ENCODE assay signal across 19 mouse cellular contexts in genomic region chr11:95293017-95293624, GRCm38 (mm10). TPM values are rescaled to one million over a fixed set of nuclear protein-coding genes. Genes with fewer than 3 reads are reported as not detected.
DNase-seq lines count a peak whose midpoint lies in the region; ATAC-seq and TF ChIP-seq lines count a peak whose summit lies in the region.
"Had no signal": no experiment of that assay in that cellular context is flagged by ENCODE, and none has a peak within 500 bp of the region (broad histone marks: within the 10 kb centered on the region; RNA-seq: fewer than 3 reads in every experiment).

No protein-coding gene starts in this region.

- no peaks in the 10 kb centered on the region for H3K9me3 ChIP-seq in lung, embryonic 16.5 days (ENCODE audit: control insufficient read depth, low read length)
- H3K9me3 ChIP-seq in MEL (replicated peaks; ENCODE audit: insufficient read depth, low read length), result no peaks in the 10 kb centered on the region
- H3K9me3 ChIP-seq: embryonic facial prominence, embryonic 13.5 days; limb, embryonic 15.5 days had no signal

- H3K27me3 ChIP-seq in lung, embryonic 16.5 days (ENCODE audit: control insufficient read depth, insufficient read depth, low read depth, low read length), result no peaks in the 10 kb centered on the region
- H3K27me3 ChIP-seq in MEL (ENCODE audit: control insufficient read depth in 1 of 2, insufficient read depth in 2 of 2, low read length in 2 of 2), result no peaks in the 10 kb centered on the region
- H3K27me3 ChIP-seq: embryonic facial prominence, embryonic 13.5 days; limb, embryonic 15.5 days had no signal

- peaks cover 43% of the 10 kb centered on the region for H3K36me3 ChIP-seq in lung, embryonic 16.5 days (ENCODE audit: control insufficient read depth, insufficient read depth, low read length)
- H3K36me3 ChIP-seq in MEL (ENCODE audit: control insufficient read depth in 1 of 2, insufficient read depth in 2 of 2, low read length in 2 of 2), result peaks cover 11 to 62% of the 10 kb centered on the region in 2 experiments

- TF ChIP-seq CTCF in MEL (IDR thresholded peaks at IDR 0.05 in 2 of 3, conservative IDR thresholded peaks at IDR 0.05 in 1 of 3; ENCODE audit: control insufficient read depth in 1 of 3, insufficient read depth in 1 of 3, low read depth in 2 of 3, low read length in 3 of 3, poor library complexity in 1 of 3, severe bottlenecking in 1 of 3), result no peak
- TF ChIP-seq CTCF in layer of hippocampus, adult 2 months (conservative IDR thresholded peaks at IDR 0.05), result no peak

- no peak for ATAC-seq in lung, embryonic 16.5 days (ENCODE audit: low read depth)
- peak; percentile 81 to 85 for ATAC-seq in hematopoietic stem cell, adult 5-6 weeks (replicated peaks in 1 of 2; ENCODE audit: insufficient read depth in 1 of 2, low FRiP score in 2 of 2, low TSS enrichment in 1 of 2, low read depth in 1 of 2, poor library complexity in 2 of 2, severe bottlenecking in 2 of 2)
- ATAC-seq in neutrophil, adult 5-6 weeks (ENCODE audit: extremely low read depth, insufficient number of reproducible peaks, low FRiP score, poor library complexity, severe bottlenecking), result peak; percentile 77
- ATAC-seq: hindbrain, postnatal 0 days had no signal

- TF ChIP-seq POLR2A in MEL (IDR thresholded peaks at IDR 0.05; ENCODE audit: control insufficient read depth in 1 of 2, insufficient read depth in 1 of 2, low read depth in 1 of 2, low read length in 2 of 2, poor library complexity in 1 of 2), result no peak

- TF ChIP-seq RAD21 in MEL (IDR thresholded peaks at IDR 0.05; ENCODE audit: low read depth, low read length), result no peak

- H3K4me3 ChIP-seq in lung, embryonic 16.5 days (ENCODE audit: low read length), result no peak overlapping the region
- no peak overlapping the region for H3K4me3 ChIP-seq in MEL (ENCODE audit: control insufficient read depth in 1 of 2, insufficient read depth in 1 of 2, low read depth in 2 of 2, low read length in 2 of 2)
- H3K4me3 ChIP-seq in layer of hippocampus, adult 2 months, result no peak overlapping the region
- H3K4me3 ChIP-seq: embryonic facial prominence, embryonic 13.5 days; limb, embryonic 15.5 days had no signal

- H3K9ac ChIP-seq in lung, embryonic 16.5 days (ENCODE audit: low read length), result no peak overlapping the region
- no peak overlapping the region for H3K9ac ChIP-seq in MEL (ENCODE audit: control insufficient read depth, low read depth, low read length, poor library complexity, severe bottlenecking)
- H3K9ac ChIP-seq: embryonic facial prominence, embryonic 13.5 days; limb, embryonic 15.5 days had no signal

- 69% methylated on average over 8 of the region's 8 CpGs for WGBS in lung, embryonic 16.5 days

- no peak for DNase-seq in lung, postnatal 10 days
- peak; percentile 67 for DNase-seq in MEL (ENCODE audit: low read depth, low spot score)
- DNase-seq in urinary bladder, postnatal 36 days (ENCODE audit: low spot score in 2 of 2), result no peak
- no peak for DNase-seq in layer of hippocampus, adult 2 months (ENCODE audit: low spot score in 2 of 2)
- no peak for DNase-seq in cerebellum, adult 11-12 months
- DNase-seq: adrenal gland, adult 2 months; cerebellum, postnatal 14 days; thymus, postnatal 36 days had no signal

- no peak for TF ChIP-seq EP300 in MEL (IDR thresholded peaks at IDR 0.05; ENCODE audit: low read depth in 1 of 2, low read length in 2 of 2)

- H3K79me2 ChIP-seq in MEL (ENCODE audit: control insufficient read depth, insufficient read depth, low read length, poor library complexity), result no peaks in the 10 kb centered on the region

- H3K4me2 ChIP-seq in lung, embryonic 16.5 days (ENCODE audit: low read depth, low read length), result no peak overlapping the region
- H3K4me2 ChIP-seq: embryonic facial prominence, embryonic 13.5 days; limb, embryonic 15.5 days; midbrain, embryonic 11.5 days had no signal

- 0 out of 2 replicates have a peak overlapping the region, but pooled peaks have one; percentile 9 for H3K27ac ChIP-seq in lung, embryonic 16.5 days (ENCODE audit: low read length)
- H3K27ac ChIP-seq in MEL (ENCODE audit: control insufficient read depth, low read depth, low read length), result peak overlapping the region; percentile 7; the same call in 1 of the 2 replicates
- H3K27ac ChIP-seq in layer of hippocampus, adult 2 months, result no peak overlapping the region
- H3K27ac ChIP-seq: embryonic facial prominence, embryonic 13.5 days; hindbrain, postnatal 0 days; limb, embryonic 15.5 days had no signal

- no peaks in the 10 kb centered on the region for H3K4me1 ChIP-seq in lung, embryonic 16.5 days (replicated peaks; ENCODE audit: control insufficient read depth, insufficient read depth, low read length)
- H3K4me1 ChIP-seq in MEL (ENCODE audit: control insufficient read depth in 1 of 2, insufficient read depth in 2 of 2, low read length in 2 of 2), result peaks cover 0 to 2% of the 10 kb centered on the region in 2 experiments; a peak in 2 of 4 replicates
- H3K4me1 ChIP-seq: embryonic facial prominence, embryonic 13.5 days; limb, embryonic 15.5 days had no signal

TF ChIP-seq in MEL, 35 proteins besides CTCF, POLR2A, EP300 and RAD21:
- TF ChIP-seq SIN3A (IDR thresholded peaks at IDR 0.05; ENCODE audit: low read length), result peak; percentile 54; the same call in 1 of the 2 replicates
- TF ChIP-seq MAX (IDR thresholded peaks at IDR 0.05; ENCODE audit: low read length), result peak; percentile 83
- TF ChIP-seq USF2 (IDR thresholded peaks at IDR 0.05; ENCODE audit: borderline replicate concordance in 1 of 2, insufficient read depth in 1 of 2, low read depth in 1 of 2, low read length in 2 of 2), result no peak
- TF ChIP-seq CHD1 (IDR thresholded peaks at IDR 0.05; ENCODE audit: low read depth, low read length), result no peak
- TF ChIP-seq JUND (IDR thresholded peaks at IDR 0.05; ENCODE audit: low read depth, low read length), result no peak
- TF ChIP-seq MAFK (IDR thresholded peaks at IDR 0.05; ENCODE audit: borderline replicate concordance, low read depth, low read length), result no peak
- TF ChIP-seq BHLHE40 (IDR thresholded peaks at IDR 0.05; ENCODE audit: borderline replicate concordance, low read depth, low read length), result no peak
- TF ChIP-seq RCOR1 (IDR thresholded peaks at IDR 0.05; ENCODE audit: low read depth, low read length), result no peak
- TF ChIP-seq GABPA (IDR thresholded peaks at IDR 0.05; ENCODE audit: low read depth, low read length), result no peak
- no peak for TF ChIP-seq MEF2A (IDR thresholded peaks at IDR 0.05; ENCODE audit: extremely low read depth, insufficient replicate concordance, low read depth, low read length, poor library complexity, severe bottlenecking)
- no peak for TF ChIP-seq ZNF384 (IDR thresholded peaks at IDR 0.05; ENCODE audit: low read depth, low read length)
- TF ChIP-seq KAT2A (conservative IDR thresholded peaks at IDR 0.05; ENCODE audit: low read depth, low read length), result no peak
- TF ChIP-seq TCF12 (IDR thresholded peaks at IDR 0.05; ENCODE audit: low read depth, low read length), result no peak
- TF ChIP-seq MXI1 (IDR thresholded peaks at IDR 0.05; ENCODE audit: low read depth, low read length), result peak; percentile 87
- no peak for TF ChIP-seq E2F4 (IDR thresholded peaks at IDR 0.05; ENCODE audit: borderline replicate concordance, low read depth, low read length)
- TF ChIP-seq MYC (IDR thresholded peaks at IDR 0.05; ENCODE audit: low read depth, low read length), result peak; percentile 92
- TF ChIP-seq MYB (IDR thresholded peaks at IDR 0.05; ENCODE audit: low read depth, low read length), result no peak
- no peak for TF ChIP-seq MAZ (IDR thresholded peaks at IDR 0.05; ENCODE audit: low read depth, low read length)
- no peak for TF ChIP-seq ZC3H11A (IDR thresholded peaks at IDR 0.05; ENCODE audit: low read depth, low read length)

RNA-seq across cellular contexts. Expression of gene Kat7, which starts 16.9 kb away (rescaled TPM):
- polyA plus RNA-seq in lung, embryonic 16.5 days (2015; fragmentation: Nextera tagmentation; extraction: Ambion mirVana), result 75.3 and 80.2 TPM in 2 replicates
- 81.4 and 83.1 TPM in 2 replicates for total RNA-seq in MEL (2012; rRNA removed)
- polyA plus RNA-seq in MEL (2012; ENCODE audit: insufficient read depth in 1 of 2, insufficient read length in 2 of 2, low read depth in 1 of 2, low replicate concordance in 2 of 2, missing spikeins in 1 of 2), result 100 to 1,000 TPM in 1 of 2 experiments, 10 to 100 TPM in 1; 95.4 to 100 TPM
- total RNA-seq in hematopoietic stem cell, adult 5-6 weeks (2017), result 81.0 and 90.4 TPM in 2 replicates
- 63.7 and 69.5 TPM in 2 replicates for total RNA-seq in neutrophil, adult 5-6 weeks (2017)
- total RNA-seq in layer of hippocampus, adult 2 months (2021), result 10 to 100 TPM; 83.3 to 85.7 TPM

RNA-seq across cellular contexts. Expression of gene Tac4, which starts 31.8 kb away (rescaled TPM):
- not detected in 2 replicates for polyA plus RNA-seq in lung, embryonic 16.5 days (2015; fragmentation: Nextera tagmentation; extraction: Ambion mirVana)
- total RNA-seq in MEL (2012; rRNA removed), result 0.20 and 0.39 TPM in 2 replicates
- polyA plus RNA-seq in MEL (2012; ENCODE audit: insufficient read depth in 1 of 2, insufficient read length in 2 of 2, low read depth in 1 of 2, low replicate concordance in 2 of 2, missing spikeins in 1 of 2), result under 1 TPM in 1 of 2 experiments, not detected in 1; 0.07 TPM
- total RNA-seq in hematopoietic stem cell, adult 5-6 weeks (2017), result 0.56 TPM in 1 of 2 replicates, not detected in the other
- 0.86 TPM in 1 of 2 replicates, not detected in the other for total RNA-seq in neutrophil, adult 5-6 weeks (2017)
- total RNA-seq in layer of hippocampus, adult 2 months (2021), result not detected
- total RNA-seq: adrenal gland, adult 2 months; heart, adult 18-20 months; hindbrain, postnatal 0 days; layer of hippocampus, adult 8-10 months had no signal
- polyA plus RNA-seq: adrenal gland, adult 2 months; embryonic facial prominence, embryonic 13.5 days; heart, postnatal 0 days; hindbrain, postnatal 0 days; kidney, embryonic 14.5 days; midbrain, embryonic 11.5 days had no signal

RNA-seq across cellular contexts. Expression of gene Fam117a, which starts 43.7 kb away (rescaled TPM):
- polyA plus RNA-seq in lung, embryonic 16.5 days (2015; fragmentation: Nextera tagmentation; extraction: Ambion mirVana), result 15.1 and 15.7 TPM in 2 replicates
- 37.1 and 49.9 TPM in 2 replicates for total RNA-seq in MEL (2012; rRNA removed)
- 100 to 1,000 TPM in 1 of 2 experiments, not detected in 1; 116 TPM for polyA plus RNA-seq in MEL (2012; ENCODE audit: insufficient read depth in 1 of 2, insufficient read length in 2 of 2, low read depth in 1 of 2, low replicate concordance in 2 of 2, missing spikeins in 1 of 2)
- total RNA-seq in hematopoietic stem cell, adult 5-6 weeks (2017), result 84.4 and 149 TPM in 2 replicates
- 45.7 and 48.7 TPM in 2 replicates for total RNA-seq in neutrophil, adult 5-6 weeks (2017)
- 1 to 10 TPM; 4.1 to 6.0 TPM for total RNA-seq in layer of hippocampus, adult 2 months (2021)
